Mouse (Mus musculus): ENCODE measurements around the gene Edil3. TPM values are rescaled to one million over a fixed set of nuclear protein-coding genes. Genes with fewer than 3 reads are reported as not detected.
A peak's percentile ranks its signal among the peaks of the same experiment; 100 is the strongest.
"Not testable (repeated sequence)": the region's sequence is repeated elsewhere in the genome, so short reads cannot be mapped to it uniquely, and the experiment has no call there.

The Edil3 gene
- polyA plus RNA-seq, 1 experiment from 2014 or later, result 50.1 TPM

DNA sequence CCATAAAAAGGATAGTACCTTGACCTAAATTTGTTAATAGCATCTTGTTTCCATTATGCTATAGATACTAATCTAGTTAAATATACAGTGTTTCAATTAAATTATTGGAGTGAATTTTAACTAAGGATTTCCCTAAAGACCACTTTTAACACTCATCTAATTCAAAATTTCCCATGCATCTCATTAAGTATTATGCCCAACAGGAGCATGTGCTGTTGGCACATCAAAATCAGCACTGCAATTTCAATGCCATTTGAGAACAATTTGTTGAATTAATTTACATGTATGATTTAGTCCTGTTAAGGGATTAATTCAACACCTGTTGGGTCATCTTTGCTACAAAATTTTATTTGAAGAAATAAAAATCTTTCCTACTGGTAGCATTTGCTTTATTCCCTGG, 191.2 kb downstream of the Edil3 start:
- no peak overlapping the region for H3K4me3 ChIP-seq (replicated peaks)
- H3K27me3 ChIP-seq, result no peaks in the 10 kb centered on the region
- no peaks in the 10 kb centered on the region for H3K9me3 ChIP-seq
- no peaks in the 10 kb centered on the region for H3K36me3 ChIP-seq
- H3K9ac ChIP-seq (replicated peaks), result no peak overlapping the region
- no peak overlapping the region for H3K27ac ChIP-seq
- no peaks in the 10 kb centered on the region for H3K4me1 ChIP-seq (replicated peaks)
- no peak overlapping the region for H3K4me2 ChIP-seq (replicated peaks)
- ATAC-seq, result no peak

DNA sequence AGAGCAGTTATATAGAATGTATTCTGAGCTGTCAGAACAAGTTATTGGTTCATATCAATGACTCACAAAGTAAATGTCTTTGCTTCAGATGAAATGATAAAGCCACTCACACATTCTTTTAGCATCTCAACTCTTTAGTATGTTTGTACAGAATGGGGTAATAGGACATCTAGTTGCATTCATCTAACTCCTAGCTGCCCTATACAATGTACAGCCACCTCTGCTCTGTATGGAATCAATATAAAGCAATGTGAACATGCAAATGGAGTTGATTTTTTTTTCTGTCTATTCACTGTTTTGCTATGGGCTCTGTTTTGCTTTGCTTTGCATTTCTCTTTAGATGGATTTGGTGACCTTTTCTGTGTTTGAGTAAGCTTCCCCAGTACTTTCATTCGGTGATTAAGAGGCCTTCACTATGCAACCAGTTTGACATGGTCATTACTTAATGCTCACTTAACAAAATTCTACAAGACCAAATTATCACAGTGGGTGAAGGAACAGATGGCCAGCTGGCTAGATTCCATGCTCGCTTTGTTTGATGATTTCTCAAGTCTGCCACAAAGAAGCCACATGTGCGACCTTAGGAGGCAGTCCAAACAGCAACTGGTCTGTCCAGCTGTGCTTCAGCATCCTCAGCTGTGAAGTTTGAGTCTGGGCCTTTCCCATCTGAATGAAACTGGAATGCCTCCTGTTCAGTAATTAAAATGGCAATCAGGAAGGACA, 208.7 kb downstream of the Edil3 start:
- no peak overlapping the region for H3K9ac ChIP-seq (replicated peaks)
- H3K4me2 ChIP-seq (replicated peaks), result no peak overlapping the region
- H3K36me3 ChIP-seq, result no peaks in the 10 kb centered on the region
- WGBS, result 30% methylated on average over 3 of the region's 3 CpGs
- H3K9me3 ChIP-seq, result no peaks in the 10 kb centered on the region
- ATAC-seq, result peak; percentile 68
- no peak overlapping the region for H3K4me3 ChIP-seq (replicated peaks)
- H3K27me3 ChIP-seq, result no peaks in the 10 kb centered on the region
- H3K27ac ChIP-seq, result no peak overlapping the region
- peaks cover 6% of the 10 kb centered on the region for H3K4me1 ChIP-seq (replicated peaks)

DNA sequence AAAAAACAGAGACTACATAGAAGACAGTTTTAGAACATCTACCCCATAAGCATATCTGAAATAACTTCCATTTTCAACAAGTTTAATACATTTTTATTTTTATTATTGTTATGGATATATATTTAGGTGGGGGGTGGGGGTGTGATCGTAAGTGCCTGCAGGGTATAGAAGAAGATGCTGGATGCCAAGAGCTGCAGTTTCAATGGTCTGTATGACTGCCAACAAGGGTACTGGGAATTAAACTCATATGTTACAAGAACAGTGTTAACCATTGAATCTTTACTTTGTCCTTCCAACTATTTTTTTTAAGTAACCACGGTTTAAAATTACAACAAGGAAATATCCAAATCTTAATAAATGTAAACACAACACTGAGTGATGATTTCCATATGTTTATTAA, 214.4 kb downstream of the Edil3 start:
- WGBS, result 88% methylated on average over 2 of the region's 2 CpGs
- H3K4me1 ChIP-seq (replicated peaks), result no peaks in the 10 kb centered on the region
- no peaks in the 10 kb centered on the region for H3K36me3 ChIP-seq
- no peak overlapping the region for H3K4me3 ChIP-seq (replicated peaks)
- H3K27ac ChIP-seq, result no peak overlapping the region
- H3K9me3 ChIP-seq, result no peaks in the 10 kb centered on the region
- H3K4me2 ChIP-seq (replicated peaks), result no peak overlapping the region
- no peaks in the 10 kb centered on the region for H3K27me3 ChIP-seq
- ATAC-seq, result no peak
- no peak overlapping the region for H3K9ac ChIP-seq (replicated peaks)

DNA sequence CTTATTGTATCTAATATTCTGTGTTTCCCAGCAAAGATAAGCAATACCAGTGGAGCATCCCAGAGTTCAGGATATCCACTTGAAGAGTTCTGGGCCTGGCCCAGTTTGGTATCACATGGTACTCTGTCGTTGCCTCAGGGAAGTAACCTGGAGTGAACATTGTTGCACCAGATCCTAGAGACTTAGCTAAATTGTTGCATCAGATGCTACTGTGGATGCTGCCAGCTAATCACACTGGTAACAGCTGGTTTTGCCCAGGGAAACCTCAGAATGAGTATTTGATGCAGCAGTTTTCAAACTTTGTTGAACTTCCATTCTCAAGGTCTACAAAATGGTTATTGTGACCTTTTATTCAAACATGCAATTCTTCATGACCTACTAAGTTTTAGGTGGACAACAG, 220.2 kb downstream of the Edil3 start:
- Histone ChIP-seq H3K27me3 (no peaks in the 10 kb centered on the region), H3K36me3 (no peaks in the 10 kb centered on the region), H3K27ac (no peak overlapping the region), H3K4me3 (replicated peaks) (no peak overlapping the region), H3K9me3 (no peaks in the 10 kb centered on the region), H3K4me1 (replicated peaks) (no peaks in the 10 kb centered on the region), H3K9ac (replicated peaks) (no peak overlapping the region), H3K4me2 (replicated peaks) (no peak overlapping the region)
- ATAC-seq, result no peak
- WGBS, result 92% methylated on average over 1 of the region's 1 CpGs

DNA sequence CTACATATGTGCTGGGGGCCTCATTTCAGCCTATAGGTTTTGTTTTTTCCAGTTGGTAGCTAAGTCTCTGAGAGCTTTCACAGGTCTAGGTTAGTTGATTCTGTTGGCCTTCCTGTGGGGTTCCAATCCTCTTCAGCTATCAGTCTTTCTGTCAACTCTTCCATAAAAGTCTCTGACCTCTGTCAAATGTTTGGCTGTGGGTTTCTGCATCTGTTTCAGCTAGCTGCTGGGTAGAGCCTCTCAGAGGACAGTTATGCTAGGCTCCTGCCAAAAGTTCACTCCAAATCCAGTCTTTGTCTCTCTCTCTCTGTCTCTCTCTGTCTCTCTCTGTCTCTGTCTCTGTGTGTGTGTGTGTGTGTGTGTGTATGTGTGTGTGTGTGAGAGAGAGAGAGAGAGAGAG, 248.9 kb downstream of the Edil3 start:
- not testable (repeated sequence) for H3K4me2 ChIP-seq (replicated peaks); H3K9me3 ChIP-seq; H3K27me3 ChIP-seq; ATAC-seq; H3K4me3 ChIP-seq (replicated peaks); H3K27ac ChIP-seq; H3K9ac ChIP-seq (replicated peaks); H3K4me1 ChIP-seq (replicated peaks); H3K36me3 ChIP-seq

DNA sequence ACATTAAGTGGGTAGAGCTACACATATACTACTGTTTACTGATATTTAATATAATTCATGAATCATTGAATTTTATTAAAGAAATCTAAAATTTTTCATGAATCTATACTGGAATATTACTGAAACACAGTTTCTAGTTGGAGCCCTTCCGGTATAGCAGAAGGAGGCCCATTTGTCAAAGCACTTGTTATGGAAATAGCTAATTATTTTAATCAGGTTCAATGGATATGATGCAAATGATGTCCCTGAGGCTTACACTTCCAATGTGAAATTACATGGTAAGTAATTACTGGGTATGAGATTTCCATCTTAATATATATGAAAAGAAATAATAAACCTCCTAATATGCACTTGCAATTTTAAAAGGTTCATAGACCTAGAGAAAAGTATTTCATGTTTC, 254.9 kb downstream of the Edil3 start:
- WGBS, result 51% methylated on average over 1 of the region's 1 CpGs
- H3K4me1 ChIP-seq (replicated peaks), result no peaks in the 10 kb centered on the region
- H3K9ac ChIP-seq (replicated peaks), result no peak overlapping the region
- no peak overlapping the region for H3K27ac ChIP-seq
- ATAC-seq, result 0 out of 2 replicates have a peak, but pooled peaks have one; percentile 37
- H3K36me3 ChIP-seq, result no peaks in the 10 kb centered on the region
- no peaks in the 10 kb centered on the region for H3K9me3 ChIP-seq
- H3K4me2 ChIP-seq (replicated peaks), result no peak overlapping the region
- H3K27me3 ChIP-seq, result no peaks in the 10 kb centered on the region
- no peak overlapping the region for H3K4me3 ChIP-seq (replicated peaks)

DNA sequence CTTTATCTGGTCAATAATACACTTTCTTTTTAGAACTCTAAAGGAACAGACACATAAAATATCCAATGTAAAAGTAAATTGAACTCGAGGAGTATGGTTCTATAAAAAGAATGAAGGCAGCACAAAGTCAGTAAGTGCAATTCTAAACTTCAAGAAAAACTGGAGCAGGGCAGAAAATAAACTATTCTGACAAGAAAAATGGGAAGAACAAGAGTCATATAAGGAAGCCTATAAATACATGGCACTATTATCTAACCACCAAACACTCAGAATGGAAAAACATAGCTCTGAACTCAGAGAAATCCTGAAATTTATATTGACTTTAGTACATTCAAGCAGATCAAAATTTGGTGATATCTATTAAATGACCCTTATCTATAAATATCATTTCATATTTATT, 284.6 kb downstream of the Edil3 start:
- no peaks in the 10 kb centered on the region for H3K27me3 ChIP-seq
- no peaks in the 10 kb centered on the region for H3K36me3 ChIP-seq
- no peak for ATAC-seq
- H3K4me2 ChIP-seq (replicated peaks), result no peak overlapping the region
- H3K9me3 ChIP-seq, result no peaks in the 10 kb centered on the region
- 80% methylated on average over 1 of the region's 1 CpGs for WGBS
- H3K4me1 ChIP-seq (replicated peaks), result no peaks in the 10 kb centered on the region
- no peak overlapping the region for H3K27ac ChIP-seq
- H3K4me3 ChIP-seq (replicated peaks), result no peak overlapping the region
- no peak overlapping the region for H3K9ac ChIP-seq (replicated peaks)

DNA sequence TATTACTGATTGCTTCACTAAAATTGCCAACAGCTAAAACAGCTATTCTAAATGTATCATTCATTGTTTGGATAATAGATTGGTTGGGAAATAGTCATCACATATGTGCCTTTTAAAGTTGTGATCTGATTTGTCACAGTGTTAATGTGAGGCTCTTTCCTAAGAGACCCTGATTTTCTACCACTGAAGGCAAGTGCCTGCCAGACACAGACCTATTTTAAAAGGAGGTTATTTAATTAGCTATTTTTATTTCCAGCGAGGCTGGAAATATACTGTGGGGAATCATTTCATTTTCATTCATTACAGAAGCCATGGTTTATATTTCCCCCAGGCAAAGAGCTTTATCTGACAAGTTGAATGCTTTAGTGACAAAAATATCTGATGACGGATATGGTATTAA, 296.3 kb downstream of the Edil3 start:
- H3K36me3 ChIP-seq, result no peaks in the 10 kb centered on the region
- WGBS, result 44% methylated on average over 2 of the region's 2 CpGs
- peak; percentile 62; the same call in 1 of the 2 replicates for ATAC-seq
- H3K4me1 ChIP-seq (replicated peaks), result peaks cover 21% of the 10 kb centered on the region
- H3K9ac ChIP-seq (replicated peaks), result no peak overlapping the region
- H3K27ac ChIP-seq, result no peak overlapping the region
- no peak overlapping the region for H3K4me2 ChIP-seq (replicated peaks)
- H3K4me3 ChIP-seq (replicated peaks), result no peak overlapping the region
- no peaks in the 10 kb centered on the region for H3K27me3 ChIP-seq
- H3K9me3 ChIP-seq, result no peaks in the 10 kb centered on the region

DNA sequence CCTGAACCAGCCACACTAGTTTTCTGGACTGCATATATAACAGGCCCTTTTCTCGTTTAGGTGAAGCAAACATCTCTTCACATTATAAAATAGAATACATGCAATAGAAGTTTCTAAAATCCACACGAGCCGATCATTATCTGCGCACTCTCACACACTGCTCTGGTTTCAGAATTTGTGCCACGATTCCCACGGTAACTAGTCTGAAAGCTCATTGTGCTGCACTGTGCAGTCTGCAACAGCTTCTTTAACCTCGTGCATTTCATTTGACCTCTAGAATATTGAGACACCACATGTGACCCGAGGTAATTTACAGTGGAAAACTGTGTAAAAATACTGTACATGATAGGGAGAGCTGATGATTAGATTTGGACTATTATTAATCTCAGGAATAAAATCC, 298.5 kb downstream of the Edil3 start:
- ATAC-seq, result peak; percentile 55; the same call in 1 of the 2 replicates
- H3K9me3 ChIP-seq, result no peaks in the 10 kb centered on the region

DNA sequence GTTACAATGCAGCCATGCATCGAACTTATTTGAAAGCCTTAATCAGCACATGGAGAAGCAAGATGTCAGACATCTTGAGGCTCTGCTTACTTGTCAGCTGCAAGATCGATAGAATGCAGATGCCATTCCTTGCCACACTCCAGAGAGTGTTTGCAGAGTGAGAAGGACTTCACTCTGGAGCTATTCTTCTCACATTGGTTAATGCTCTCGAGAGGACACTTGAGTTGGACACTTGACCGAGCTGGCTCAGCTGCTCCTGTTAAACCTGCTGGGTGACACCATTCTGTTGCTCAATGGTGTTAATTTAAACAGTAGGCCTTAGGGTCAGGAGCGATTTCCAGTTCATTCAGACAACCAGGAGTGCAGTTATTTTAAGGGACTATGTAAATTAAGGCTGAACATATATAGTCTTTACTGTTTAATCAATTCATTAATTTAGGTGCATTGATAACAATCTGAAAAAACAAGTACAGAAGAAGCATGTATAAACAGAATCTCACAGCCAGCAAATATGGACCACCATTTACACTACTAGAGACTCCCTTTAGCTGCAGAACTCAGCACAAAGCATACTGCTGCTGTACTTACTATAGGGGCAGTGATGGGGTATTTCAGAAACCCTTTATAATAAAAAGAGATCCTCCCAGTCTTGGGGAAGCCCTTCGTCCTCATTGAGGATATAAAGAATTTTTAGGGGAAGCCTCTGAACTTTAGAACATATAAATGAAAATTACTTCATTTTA, 301.4 kb downstream of the Edil3 start:
- Histone ChIP-seq H3K36me3 (no peaks in the 10 kb centered on the region), H3K4me2 (replicated peaks) (no peak overlapping the region), H3K27me3 (no peaks in the 10 kb centered on the region), H3K4me3 (replicated peaks) (no peak overlapping the region), H3K27ac (no peak overlapping the region), H3K9me3 (no peaks in the 10 kb centered on the region), H3K9ac (replicated peaks) (no peak overlapping the region), H3K4me1 (replicated peaks) (peaks cover 18% of the 10 kb centered on the region; the same call in 1 of the 2 replicates)
- ATAC-seq, result peak; percentile 63; the same call in 1 of the 2 replicates
- 44% methylated on average over 6 of the region's 6 CpGs for WGBS

More for the DNA sequence above, 298.5 kb downstream of the Edil3 start:
- Histone ChIP-seq H3K9ac (replicated peaks) (no peak overlapping the region), H3K4me3 (replicated peaks) (no peak overlapping the region), H3K27ac (no peak overlapping the region), H3K27me3 (no peaks in the 10 kb centered on the region), H3K4me1 (replicated peaks) (peaks cover 22% of the 10 kb centered on the region), H3K36me3 (no peaks in the 10 kb centered on the region), H3K4me2 (replicated peaks) (no peak overlapping the region)
- 58% methylated on average over 8 of the region's 8 CpGs for WGBS

DNA sequence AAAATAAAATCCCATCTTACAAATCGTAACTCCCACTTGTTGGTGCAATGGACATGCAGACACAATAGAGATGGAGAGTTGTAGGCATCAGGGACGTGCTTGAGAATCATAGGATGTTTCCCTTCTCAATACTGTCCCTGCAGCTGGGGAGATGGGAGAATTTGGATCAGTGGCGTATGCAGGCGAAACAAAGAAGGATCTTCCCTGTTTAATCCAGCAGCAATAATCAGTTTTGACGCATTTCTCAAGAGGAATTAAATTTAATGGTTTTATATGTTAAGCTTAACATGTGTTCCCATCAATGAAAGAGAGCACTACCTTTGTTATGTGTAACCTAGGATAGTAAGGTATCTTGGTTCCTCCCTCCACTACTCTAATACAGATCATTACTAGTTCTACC, 302.1 kb downstream of the Edil3 start:
- H3K4me3 ChIP-seq (replicated peaks), result no peak overlapping the region
- no peak overlapping the region for H3K9ac ChIP-seq (replicated peaks)
- 67% methylated on average over 5 of the region's 5 CpGs for whole genome bisulfite sequencing
- H3K9me3 ChIP-seq, result no peaks in the 10 kb centered on the region
- no peak overlapping the region for H3K27ac ChIP-seq
- no peak for ATAC-seq
- peaks cover 15% of the 10 kb centered on the region; the same call in 1 of the 2 replicates for H3K4me1 ChIP-seq (replicated peaks)
- H3K36me3 ChIP-seq, result no peaks in the 10 kb centered on the region
- no peaks in the 10 kb centered on the region for H3K27me3 ChIP-seq
- H3K4me2 ChIP-seq (replicated peaks), result no peak overlapping the region

DNA sequence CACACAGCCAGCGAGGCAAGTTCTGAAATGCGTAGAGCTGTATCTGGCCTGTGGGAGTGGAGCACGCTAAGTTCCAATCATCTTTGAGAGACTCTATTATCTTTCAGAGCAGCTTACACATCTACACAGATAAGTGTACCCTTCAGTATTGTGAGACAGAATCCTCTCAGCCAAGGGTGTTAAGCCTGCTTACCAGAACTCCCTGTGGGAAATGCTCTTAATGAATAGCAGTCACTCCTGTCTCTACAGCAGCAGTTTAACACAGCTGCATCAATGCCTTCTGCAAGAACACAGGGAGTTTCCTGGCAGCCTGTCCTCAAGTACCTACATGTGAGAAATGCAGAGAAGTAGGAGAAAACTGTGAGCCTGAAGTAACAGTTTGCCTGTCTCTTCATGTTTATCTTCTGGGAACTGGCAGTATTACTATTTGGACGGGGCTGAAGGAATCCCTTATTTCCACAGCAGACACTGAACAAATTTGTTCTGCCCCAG, 324.8 kb downstream of the Edil3 start:
- Histone ChIP-seq H3K9ac (replicated peaks) (no peak overlapping the region), H3K4me1 (replicated peaks) (peaks cover 7% of the 10 kb centered on the region), H3K36me3 (no peaks in the 10 kb centered on the region), H3K27me3 (no peaks in the 10 kb centered on the region), H3K9me3 (no peaks in the 10 kb centered on the region), H3K4me3 (replicated peaks) (no peak overlapping the region), H3K27ac (peak overlapping the region; percentile 17; the same call in 1 of the 2 replicates), H3K4me2 (replicated peaks) (no peak overlapping the region)
- 15% methylated on average over 4 of the region's 4 CpGs for WGBS
- ATAC-seq, result peak; percentile 78

Measured in midbrain, embryonic 13.5 days (tissue).